Mouse (Mus musculus) bone marrow macrophage, adult 2 months (primary cell): Measurements from ENCODE around the gene Nme7.

Source experiments
- CTCF ChIP-seq: IDR thresholded peaks from 2 replicates; pipeline ENCODE4 v1.5.1; 2012; ENCODE audit warnings: low read depth, mild to moderate bottlenecking, low read length, moderate library complexity
- POLR2A ChIP-seq: IDR thresholded peaks from 2 replicates; pipeline ENCODE4 v1.6.1; 2012; ENCODE audit warnings: mild to moderate bottlenecking, low read depth, low read length, borderline replicate concordance

DNA sequence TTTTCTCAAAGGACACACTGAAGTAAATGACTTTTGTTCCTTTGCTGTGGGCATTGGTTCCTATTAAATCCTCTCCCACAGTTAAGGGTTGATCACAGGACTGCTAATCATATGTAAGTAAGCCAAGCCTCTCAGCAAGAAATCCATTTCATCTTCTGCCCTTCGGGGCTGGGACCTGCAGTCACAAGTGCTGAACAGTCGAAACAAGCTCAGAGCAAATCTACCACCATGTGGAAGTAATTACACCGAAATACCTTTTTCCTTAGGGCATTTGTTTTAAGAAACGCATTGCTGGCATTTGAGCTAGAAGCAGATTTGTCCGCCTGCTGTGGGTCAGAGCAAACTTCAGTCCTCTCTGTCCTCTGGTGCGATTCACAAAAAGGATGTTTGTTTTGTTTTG, 30.3 kb upstream of the Nme7 start:
- TF ChIP-seq CTCF (no peak), POLR2A (no peak)
